Mouse (Mus musculus) neural tube, embryonic 14.5 days (tissue): ENCODE measurements around the gene Lars2. TPM values are rescaled to one million over a fixed set of nuclear protein-coding genes. Genes with fewer than 3 reads are reported as not detected.
"Not testable (repeated sequence)": the region's sequence is repeated elsewhere in the genome, so short reads cannot be mapped to it uniquely, and the experiment has no call there.

Source experiments
- ATAC-seq: fragments of 200-750 bp; cut with Nextera tagmentation; 2 replicates; pipeline ENCODE4 v1.8.0; 2017; ENCODE audit warnings: low read depth, mild to moderate bottlenecking, moderate TSS enrichment, moderate library complexity
- H3K27ac ChIP-seq: fragments of 300-500 bp; sonication (generic); 2 replicates; pipeline ENCODE4 v1.5.1; 2014; ENCODE audit warnings: low read depth, mild to moderate bottlenecking, control low read depth, low read length, moderate library complexity, mixed read lengths
- H3K27me3 ChIP-seq: fragments of 300-500 bp; sonication (generic); 2 replicates; pipeline ENCODE4 v1.6.1; 2014; ENCODE audit warnings: low read length; ENCODE audit not compliant: control insufficient read depth, insufficient read depth
- H3K36me3 ChIP-seq: fragments of 300-500 bp; sonication (generic); 2 replicates; pipeline ENCODE4 v1.6.1; 2014; ENCODE audit warnings: low read length, mixed read lengths; ENCODE audit not compliant: control insufficient read depth, insufficient read depth
- H3K4me1 ChIP-seq: fragments of 300-500 bp; sonication (generic); 2 replicates; pipeline ENCODE4 v1.6.1; 2014; ENCODE audit warnings: low read length; ENCODE audit not compliant: control insufficient read depth, insufficient read depth
- H3K4me2 ChIP-seq: fragments of 300-500 bp; sonication (generic); 2 replicates; pipeline ENCODE4 v1.6.1; 2014; ENCODE audit warnings: mild to moderate bottlenecking, low read depth, low read length, control low read depth
- H3K4me3 ChIP-seq: fragments of 300-500 bp; sonication (generic); 2 replicates; pipeline ENCODE4 v1.5.1; 2014; ENCODE audit warnings: low read depth, low read length, control low read depth, mixed read lengths
- H3K9ac ChIP-seq: fragments of 300-500 bp; sonication (generic); replicated peaks from 2 replicates; pipeline ENCODE4 v1.6.1; 2014; ENCODE audit warnings: low read depth, mild to moderate bottlenecking, control low read depth, low read length, mixed read lengths
- H3K9me3 ChIP-seq: fragments of 300-500 bp; sonication (generic); 2 replicates; pipeline ENCODE4 v1.6.1; 2016; ENCODE audit warnings: low read length; ENCODE audit not compliant: control insufficient read depth
- WGBS: fragments of 180-500 bp; shearing (Covaris S2); extraction: QIAGEN DNeasy Blood & Tissue Kit; methylation state at CpG from one replicate; pipeline ENCODE4 v1.1.7; 2014; 5-methylcytosine and 5-hydroxymethylcytosine counted together
- polyA plus RNA-seq: library from polyadenylated mRNA; unstranded; fragments of >200 nt; fragmentation: Nextera tagmentation; extraction: Ambion mirVana; gene quantifications from 2 replicates; pipeline ENCODE4 v1.2.1, GENCODE M21; 2014

The Lars2 gene
- polyA plus RNA-seq, 1 experiment from 2014 or later = 1,192 TPM

DNA sequence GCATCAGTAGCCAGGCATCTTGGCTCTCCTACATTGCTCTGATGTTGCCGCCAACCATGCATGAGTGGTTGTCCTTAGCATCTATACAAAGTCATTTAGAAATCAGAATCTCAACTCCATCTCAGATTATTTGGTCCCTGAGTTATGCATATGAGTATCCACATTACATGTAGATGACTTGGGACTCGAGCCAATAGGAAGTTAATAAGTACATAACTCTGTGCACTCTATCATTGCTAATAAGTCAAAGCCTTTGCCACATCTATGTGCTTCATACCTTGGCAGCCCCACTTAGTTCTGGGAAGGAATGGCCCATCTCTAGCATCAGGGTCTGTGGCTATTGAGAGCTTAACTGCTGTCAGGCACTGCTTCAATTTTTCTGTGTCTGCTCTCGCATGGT, 23.7 kb upstream of the Lars2 start:
- Histone ChIP-seq H3K27me3 (no peaks in the 10 kb centered on the region), H3K27ac (no peak overlapping the region), H3K9ac (no peak overlapping the region), H3K4me3 (no peak overlapping the region), H3K4me1 (peaks cover 3% of the 10 kb centered on the region; the same call in 1 of the 2 replicates), H3K36me3 (no peaks in the 10 kb centered on the region), H3K9me3 (no peaks in the 10 kb centered on the region), H3K4me2 (no peak overlapping the region)
- ATAC-seq = no peak
- WGBS = 81% methylated on average over 3 of the region's 3 CpGs

DNA sequence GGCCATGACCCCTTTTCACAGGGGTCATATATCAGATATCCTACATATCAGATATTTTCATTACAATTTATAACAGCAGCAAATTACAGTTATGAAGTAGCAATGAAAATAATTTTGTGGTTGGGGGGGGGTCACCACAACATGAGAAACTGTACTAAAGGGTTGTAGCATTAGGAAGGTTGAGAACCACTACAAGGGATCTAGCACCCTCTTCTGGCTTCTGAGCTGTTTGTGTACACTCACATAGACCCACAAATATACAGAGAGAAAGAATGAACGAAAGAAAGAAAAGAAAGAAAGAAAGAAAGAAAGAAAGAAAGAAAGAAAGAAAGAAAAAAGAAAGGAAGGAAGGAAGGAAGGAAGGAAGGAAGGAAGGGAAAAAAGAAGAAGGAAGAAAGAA, 17.4 kb upstream of the Lars2 start:
- H3K4me3 ChIP-seq, H3K36me3 ChIP-seq, H3K9me3 ChIP-seq, H3K4me1 ChIP-seq, ATAC-seq, H3K27ac ChIP-seq, H3K9ac ChIP-seq, H3K4me2 ChIP-seq, H3K27me3 ChIP-seq: not testable (repeated sequence)
- 100% methylated on average over 1 of the region's 1 CpGs for WGBS

DNA sequence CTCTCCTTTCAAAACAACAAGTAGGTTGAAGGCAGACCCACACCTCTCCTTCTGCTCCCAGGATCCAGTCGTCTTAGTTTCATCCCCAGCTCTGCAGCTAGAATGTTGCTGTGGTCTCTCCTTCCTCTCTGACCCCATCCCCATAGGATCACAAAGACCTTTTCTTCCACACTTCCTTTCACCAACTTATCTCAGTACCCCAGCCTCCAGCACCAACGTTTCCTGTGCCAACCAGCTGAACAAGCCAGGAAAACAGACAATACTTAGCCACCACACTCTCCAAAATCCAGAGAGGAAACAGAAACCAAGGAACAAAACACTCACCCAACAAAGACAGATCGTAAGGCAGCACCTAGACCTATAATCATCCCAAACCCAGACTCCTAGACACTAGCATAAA, 6.7 kb upstream of the Lars2 start:
- Histone ChIP-seq H3K4me2 (no peak overlapping the region), H3K36me3 (no peaks in the 10 kb centered on the region), H3K4me1 (no peaks in the 10 kb centered on the region), H3K9ac (no peak overlapping the region), H3K27ac (no peak overlapping the region), H3K9me3 (no peaks in the 10 kb centered on the region), H3K4me3 (no peak overlapping the region), H3K27me3 (no peaks in the 10 kb centered on the region)
- no peak for ATAC-seq
- 75% methylated on average over 3 of the region's 3 CpGs for WGBS

DNA sequence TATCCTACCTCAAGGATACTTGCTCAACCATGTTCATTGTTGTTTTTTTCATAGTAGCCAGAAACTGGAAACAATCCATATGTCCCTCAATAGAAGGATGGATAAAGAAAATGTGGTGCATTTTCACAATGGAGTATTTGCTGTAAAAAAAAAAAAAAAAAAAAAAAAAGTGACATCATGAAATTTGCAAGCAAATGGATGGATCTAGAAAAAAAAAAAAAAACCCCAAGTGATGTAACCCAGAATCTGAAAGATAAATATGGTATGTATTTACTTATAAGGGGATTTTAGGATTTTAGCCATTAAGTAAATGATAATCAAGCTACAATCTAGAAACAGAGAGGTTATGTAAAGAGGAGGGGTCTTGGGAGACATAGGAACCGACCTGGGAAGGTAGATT, 1.4 kb upstream of the Lars2 start:
- no peaks in the 10 kb centered on the region for H3K36me3 ChIP-seq
- no peak overlapping the region; the same call in 1 of the 2 replicates for H3K27ac ChIP-seq
- WGBS = 63% methylated on average over 1 of the region's 1 CpGs

DNA sequence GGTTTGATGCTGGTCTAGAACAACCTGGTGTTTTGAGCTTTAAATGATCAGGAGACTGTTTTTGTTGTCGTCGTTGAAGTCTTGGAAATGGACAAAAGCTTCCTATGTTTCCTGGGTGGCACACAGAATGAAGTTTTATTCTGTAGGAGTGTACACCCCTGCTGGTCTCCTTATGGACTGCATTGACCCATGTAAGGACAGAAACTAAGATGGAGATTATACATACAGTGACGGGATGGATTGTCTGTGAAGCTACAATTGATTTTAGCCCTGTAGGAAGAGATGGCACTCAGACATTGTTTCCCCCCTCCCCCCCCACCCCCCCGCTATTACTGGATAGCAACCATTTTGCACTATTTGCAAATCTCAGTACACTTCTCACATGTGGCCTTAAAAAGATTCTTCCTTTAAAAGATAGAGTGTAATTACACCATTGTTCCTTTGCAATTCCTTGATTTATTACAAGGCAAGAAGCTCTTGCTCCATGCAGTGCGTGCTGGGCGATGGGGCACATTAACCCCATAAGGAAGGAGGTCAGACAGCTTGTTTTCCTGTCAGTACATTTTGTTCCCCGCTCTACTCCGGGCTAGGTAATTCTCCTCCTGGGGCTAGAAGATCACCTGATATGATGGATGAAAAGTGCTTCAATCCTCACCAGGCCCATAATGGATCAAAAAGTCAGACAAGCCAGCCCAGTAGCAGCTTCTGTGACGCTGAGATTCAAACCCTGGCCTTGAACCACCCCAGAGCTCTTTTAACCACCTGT, 602 bp upstream of the Lars2 start:
- Histone ChIP-seq H3K36me3 (no peaks in the 10 kb centered on the region), H3K9me3 (no peaks in the 10 kb centered on the region), H3K4me2 (peak overlapping the region; percentile 70), H3K4me1 (peaks cover 8% of the 10 kb centered on the region), H3K9ac (peak overlapping the region; percentile 60), H3K27ac (peak overlapping the region; percentile 85), H3K4me3 (peak overlapping the region; percentile 72), H3K27me3 (no peaks in the 10 kb centered on the region)
- peak; percentile 78 for ATAC-seq
- WGBS = 12% methylated on average over 9 of the region's 9 CpGs

More for the DNA sequence above, 1.4 kb upstream of the Lars2 start:
- Histone ChIP-seq H3K4me3 (no peak overlapping the region), H3K9me3 (no peaks in the 10 kb centered on the region), H3K4me1 (peaks cover 8% of the 10 kb centered on the region), H3K27me3 (no peaks in the 10 kb centered on the region), H3K9ac (no peak overlapping the region), H3K4me2 (no peak overlapping the region)
- ATAC-seq = no peak

DNA sequence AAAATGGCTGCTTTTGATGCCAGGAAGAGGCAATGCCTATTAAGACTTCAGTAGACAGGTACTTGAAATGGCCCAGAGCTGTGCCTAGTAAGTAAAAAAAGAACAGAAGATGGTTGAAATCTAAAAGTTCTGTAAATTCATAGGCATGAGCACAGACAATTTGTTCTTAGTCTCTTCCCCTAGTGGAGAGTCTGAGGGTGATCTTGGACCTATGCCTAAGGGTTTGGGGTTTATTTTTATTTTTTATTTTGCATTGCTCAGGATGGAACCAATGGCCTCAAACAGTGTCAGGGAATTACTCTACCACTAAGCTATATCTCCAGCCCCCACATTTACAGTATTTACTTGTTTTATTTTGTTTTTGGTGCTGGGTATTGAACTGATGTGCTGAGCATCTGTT, 909 bp downstream of the Lars2 start:
- Histone ChIP-seq H3K4me1 (peaks cover 8% of the 10 kb centered on the region), H3K4me3 (peak overlapping the region; percentile 72), H3K9ac (peak overlapping the region; percentile 60; the same call in 1 of the 2 replicates), H3K36me3 (peaks cover 4% of the 10 kb centered on the region; the same call in 1 of the 2 replicates), H3K4me2 (peak overlapping the region; percentile 70), H3K9me3 (no peaks in the 10 kb centered on the region), H3K27me3 (no peaks in the 10 kb centered on the region), H3K27ac (no peak overlapping the region; the same call in 1 of the 2 replicates)
- ATAC-seq = no peak

DNA sequence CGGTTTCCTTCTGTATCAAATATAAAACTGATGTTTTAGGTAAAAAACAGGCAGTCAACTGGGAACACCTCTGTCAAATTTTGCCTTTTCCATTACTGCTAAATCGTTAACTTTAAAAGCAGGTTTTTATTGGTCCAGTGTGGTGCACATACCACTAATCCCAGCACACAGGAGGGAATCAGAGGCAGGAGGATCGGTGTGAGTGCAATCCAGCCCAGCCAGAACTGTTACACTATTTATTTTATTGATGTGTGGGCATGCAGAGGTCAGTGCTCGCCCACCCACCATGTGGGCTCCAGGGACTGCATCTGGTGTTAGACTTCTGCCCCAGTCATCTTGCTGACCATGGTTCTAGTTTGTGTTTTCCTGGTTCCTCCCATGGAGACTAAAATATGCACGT, 15.7 kb downstream of the Lars2 start:
- no peak overlapping the region for H3K4me2 ChIP-seq
- peaks cover 11% of the 10 kb centered on the region; the same call in 1 of the 2 replicates for H3K4me1 ChIP-seq
- no peak overlapping the region for H3K27ac ChIP-seq
- peaks cover 9% of the 10 kb centered on the region; the same call in 1 of the 2 replicates for H3K36me3 ChIP-seq
- no peak overlapping the region for H3K4me3 ChIP-seq
- no peak overlapping the region for H3K9ac ChIP-seq
- H3K27me3 ChIP-seq = no peaks in the 10 kb centered on the region
- WGBS = 74% methylated on average over 5 of the region's 5 CpGs
- H3K9me3 ChIP-seq = no peaks in the 10 kb centered on the region
- ATAC-seq = no peak

DNA sequence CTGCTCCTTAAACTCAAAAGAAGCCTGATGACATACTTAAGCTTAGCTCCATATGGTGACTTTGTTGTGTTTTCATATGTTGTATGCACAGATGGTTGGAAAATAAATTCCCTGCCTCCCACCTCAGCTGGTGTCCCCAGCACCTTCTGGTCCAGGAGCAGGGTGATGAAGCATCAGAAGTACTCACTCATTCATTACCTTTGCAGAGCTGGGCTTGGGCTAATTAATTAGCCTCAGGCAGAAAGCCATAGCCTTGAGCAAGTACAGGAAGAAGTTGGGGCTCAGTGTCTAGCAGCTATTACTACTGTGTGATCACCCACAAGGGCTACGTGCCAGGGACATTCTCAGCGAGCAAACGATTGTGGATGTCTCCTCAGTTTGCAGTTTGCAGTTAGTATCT, 18.0 kb downstream of the Lars2 start:
- H3K4me1 ChIP-seq = peaks cover 11% of the 10 kb centered on the region; the same call in 1 of the 2 replicates
- 59% methylated on average over 3 of the region's 3 CpGs for WGBS
- H3K27me3 ChIP-seq = no peaks in the 10 kb centered on the region
- H3K9me3 ChIP-seq = no peaks in the 10 kb centered on the region
- no peak for ATAC-seq
- H3K27ac ChIP-seq = no peak overlapping the region
- H3K36me3 ChIP-seq = no peaks in the 10 kb centered on the region
- H3K9ac ChIP-seq = no peak overlapping the region
- no peak overlapping the region for H3K4me2 ChIP-seq
- H3K4me3 ChIP-seq = no peak overlapping the region

DNA sequence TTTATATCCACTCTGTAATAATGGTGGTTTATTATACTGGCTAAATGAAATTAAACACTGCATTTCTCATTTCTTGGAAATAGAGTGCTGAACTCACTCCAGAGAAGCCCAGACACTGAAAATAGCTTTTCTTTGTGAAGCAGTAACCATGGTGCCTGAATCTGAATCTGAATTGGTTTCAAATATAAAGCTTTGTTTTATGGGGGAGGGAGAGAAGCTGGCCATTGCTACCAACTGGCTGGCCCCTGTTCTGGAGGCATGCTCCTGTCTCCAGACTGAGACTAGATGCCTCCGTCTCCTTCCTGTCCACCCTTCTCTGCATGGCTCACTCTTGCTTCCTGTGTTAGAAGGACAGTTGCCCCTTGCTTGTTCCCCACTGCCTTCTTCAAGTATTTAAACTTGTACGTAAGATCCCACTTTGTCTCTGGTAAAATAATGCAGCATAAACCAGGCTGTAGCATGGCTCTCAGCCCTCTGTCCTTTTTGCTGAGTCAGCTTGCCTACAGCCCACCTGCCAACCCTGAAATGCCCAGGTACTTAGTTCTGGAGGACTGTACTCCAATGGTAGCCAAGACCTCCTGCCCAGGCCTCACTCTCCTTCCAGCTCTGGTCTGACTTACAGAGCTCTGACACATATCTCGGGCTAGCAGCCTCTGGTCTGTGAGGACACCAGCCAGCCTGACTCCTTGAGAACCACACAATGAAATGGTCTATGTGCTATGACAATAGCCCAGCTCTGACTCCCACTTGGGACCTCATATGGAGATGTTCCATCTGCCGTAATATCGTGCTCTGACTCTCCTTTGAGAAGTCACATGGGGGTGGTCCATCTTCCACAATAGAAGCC, 18.8 kb downstream of the Lars2 start:
- Histone ChIP-seq H3K4me2 (no peak overlapping the region), H3K4me1 (peaks cover 11% of the 10 kb centered on the region; the same call in 1 of the 2 replicates), H3K36me3 (no peaks in the 10 kb centered on the region), H3K9ac (no peak overlapping the region), H3K9me3 (no peaks in the 10 kb centered on the region), H3K27me3 (no peaks in the 10 kb centered on the region), H3K27ac (no peak overlapping the region), H3K4me3 (no peak overlapping the region)
- WGBS = 43% methylated on average over 5 of the region's 5 CpGs
- peak; percentile 60; the same call in 1 of the 2 replicates for ATAC-seq
